Mouse (Mus musculus): ENCODE data around the gene Zfp60. TPM values are rescaled to one million over a fixed set of nuclear protein-coding genes. Genes with fewer than 3 reads are reported as not detected.
A peak's percentile ranks its signal among the peaks of the same experiment; 100 is the strongest.
"Not testable (repeated sequence)": the region's sequence is repeated elsewhere in the genome, so short reads cannot be mapped to it uniquely, and the experiment has no call there.

Zfp60 gene
- polyA plus RNA-seq, 1 experiment, result 2.4 TPM

DNA sequence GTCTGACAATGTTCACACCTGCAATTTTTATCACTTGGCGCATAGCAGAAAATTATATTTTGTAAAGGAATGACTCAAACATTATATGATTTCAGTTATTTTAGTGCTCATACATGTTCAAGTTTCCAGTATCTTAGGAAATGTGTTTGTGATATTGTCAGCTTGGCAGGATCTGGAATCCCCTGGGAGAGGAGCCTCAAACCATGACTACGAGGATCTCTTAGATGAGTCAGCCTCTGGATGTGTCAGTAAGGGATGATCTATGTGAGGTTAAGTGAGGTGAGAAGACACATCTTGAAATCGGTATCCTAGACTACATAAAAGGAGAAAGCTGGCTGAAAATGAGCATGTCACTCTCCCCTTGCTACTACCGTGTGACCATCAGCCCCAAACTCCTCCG, 58.1 kb downstream of the Zfp60 start:
- no peak for DNase-seq
- H3K27ac ChIP-seq (ENCODE audit: insufficient read depth, low read depth, low read length), result no peak overlapping the region
- TF ChIP-seq CTCF (conservative IDR thresholded peaks at IDR 0.05; ENCODE audit: insufficient read depth, insufficient read length, low read depth, low read length) (no peak), POLR2A (IDR thresholded peaks at IDR 0.05; ENCODE audit: low read depth, low read length) (no peak)
- no peak overlapping the region for H3K4me3 ChIP-seq (ENCODE audit: insufficient read depth, low read depth, low read length)
- no peaks in the 10 kb centered on the region for H3K36me3 ChIP-seq (ENCODE audit: control insufficient read depth, insufficient read depth, low read length)
- H3K27me3 ChIP-seq (replicated peaks; ENCODE audit: control insufficient read depth, insufficient read depth, low read length), result no peaks in the 10 kb centered on the region; the same call in 1 of the 2 replicates
- no peaks in the 10 kb centered on the region for H3K4me1 ChIP-seq (ENCODE audit: control insufficient read depth, insufficient read depth, low read length)
- WGBS, result 73% methylated on average over 5 of the region's 5 CpGs

- not testable (repeated sequence) for H3K4me1 ChIP-seq (ENCODE audit: control insufficient read depth, insufficient read depth, low read length); H3K4me3 ChIP-seq (ENCODE audit: insufficient read depth, low read depth, low read length); H3K36me3 ChIP-seq (ENCODE audit: control insufficient read depth, insufficient read depth, low read length); H3K27me3 ChIP-seq (replicated peaks; ENCODE audit: control insufficient read depth, insufficient read depth, low read length); DNase-seq; H3K27ac ChIP-seq (ENCODE audit: insufficient read depth, low read depth, low read length)
- WGBS, result 20% methylated on average over 3 of the region's 3 CpGs
Observed at GRCm38 (mm10) chr7:27793865-27794264, 62.7 kb downstream of the Zfp60 start.

DNA sequence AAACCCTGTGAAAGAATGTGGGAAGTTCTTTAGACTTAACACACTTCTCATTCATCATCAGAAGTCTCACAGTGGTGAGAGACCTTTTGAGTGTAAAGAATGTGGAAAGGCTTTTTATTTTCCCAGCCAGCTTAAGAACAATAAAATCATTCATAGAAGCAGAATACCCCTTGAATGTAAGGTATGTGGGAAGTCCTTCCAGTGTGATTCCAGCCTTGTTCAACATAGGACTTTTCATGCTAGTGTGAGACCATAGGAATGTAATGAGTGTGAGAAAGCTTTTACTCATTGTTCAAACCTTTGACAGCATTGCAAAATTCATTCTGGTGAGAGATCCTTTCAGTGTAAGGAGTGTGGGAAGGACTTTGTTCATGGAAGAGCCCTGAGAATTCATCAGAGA, 63.4 kb downstream of the Zfp60 start:
- no peak overlapping the region for H3K4me3 ChIP-seq (ENCODE audit: insufficient read depth, low read depth, low read length)
- no peak for DNase-seq
- no peaks in the 10 kb centered on the region for H3K36me3 ChIP-seq (ENCODE audit: control insufficient read depth, insufficient read depth, low read length)
- H3K27me3 ChIP-seq (replicated peaks; ENCODE audit: control insufficient read depth, insufficient read depth, low read length), result no peaks in the 10 kb centered on the region; the same call in 1 of the 2 replicates
- H3K4me1 ChIP-seq (ENCODE audit: control insufficient read depth, insufficient read depth, low read length), result no peaks in the 10 kb centered on the region
- TF ChIP-seq CTCF (conservative IDR thresholded peaks at IDR 0.05; ENCODE audit: insufficient read depth, insufficient read length, low read depth, low read length) (no peak), POLR2A (IDR thresholded peaks at IDR 0.05; ENCODE audit: low read depth, low read length) (no peak)
- no peak overlapping the region for H3K27ac ChIP-seq (ENCODE audit: insufficient read depth, low read depth, low read length)

GRCm38 (mm10) chr7:27797906-27798811, 67.0 kb downstream of the Zfp60 start:
- TF ChIP-seq POLR2A (IDR thresholded peaks at IDR 0.05; ENCODE audit: low read depth, low read length) (no peak), CTCF (conservative IDR thresholded peaks at IDR 0.05; ENCODE audit: insufficient read depth, insufficient read length, low read depth, low read length) (no peak)
- DNase-seq, result no peak

GRCm38 (mm10) chr7:27801137-27801536, 69.9 kb downstream of the Zfp60 start:
- DNase-seq, result peak; percentile 34
- no peak overlapping the region for H3K27ac ChIP-seq (ENCODE audit: insufficient read depth, low read depth, low read length)
- no peaks in the 10 kb centered on the region for H3K36me3 ChIP-seq (ENCODE audit: control insufficient read depth, insufficient read depth, low read length)
- H3K27me3 ChIP-seq (replicated peaks; ENCODE audit: control insufficient read depth, insufficient read depth, low read length), result no peaks in the 10 kb centered on the region
- H3K4me3 ChIP-seq (ENCODE audit: insufficient read depth, low read depth, low read length), result no peak overlapping the region
- no peaks in the 10 kb centered on the region for H3K4me1 ChIP-seq (ENCODE audit: control insufficient read depth, insufficient read depth, low read length)
- WGBS, result 55% methylated on average over 2 of the region's 2 CpGs
- TF ChIP-seq POLR2A (IDR thresholded peaks at IDR 0.05; ENCODE audit: low read depth, low read length) (no peak), CTCF (conservative IDR thresholded peaks at IDR 0.05; ENCODE audit: insufficient read depth, insufficient read length, low read depth, low read length) (0 out of 2 replicates have a peak, but pooled peaks have one; percentile 20)

More at GRCm38 (mm10) chr7:27797906-27798811, 67.0 kb downstream of the Zfp60 start:
- Histone ChIP-seq H3K4me3 (ENCODE audit: insufficient read depth, low read depth, low read length) (no peak overlapping the region), H3K4me1 (ENCODE audit: control insufficient read depth, insufficient read depth, low read length) (no peaks in the 10 kb centered on the region), H3K36me3 (ENCODE audit: control insufficient read depth, insufficient read depth, low read length) (no peaks in the 10 kb centered on the region), H3K27me3 (replicated peaks; ENCODE audit: control insufficient read depth, insufficient read depth, low read length) (no peaks in the 10 kb centered on the region; the same call in 1 of the 2 replicates), H3K27ac (ENCODE audit: insufficient read depth, low read depth, low read length) (no peak overlapping the region)
- 30% methylated on average over 8 of the region's 8 CpGs for WGBS

GRCm38 (mm10) chr7:27802986-27803385, 71.8 kb downstream of the Zfp60 start:
- H3K27ac ChIP-seq (ENCODE audit: insufficient read depth, low read depth, low read length), result no peak overlapping the region
- H3K36me3 ChIP-seq (ENCODE audit: control insufficient read depth, insufficient read depth, low read length), result no peaks in the 10 kb centered on the region
- no peak overlapping the region for H3K4me3 ChIP-seq (ENCODE audit: insufficient read depth, low read depth, low read length)
- H3K4me1 ChIP-seq (ENCODE audit: control insufficient read depth, insufficient read depth, low read length), result no peaks in the 10 kb centered on the region
- DNase-seq, result peak; percentile 13
- TF ChIP-seq CTCF (conservative IDR thresholded peaks at IDR 0.05; ENCODE audit: insufficient read depth, insufficient read length, low read depth, low read length) (no peak), POLR2A (IDR thresholded peaks at IDR 0.05; ENCODE audit: low read depth, low read length) (no peak)
- no peaks in the 10 kb centered on the region for H3K27me3 ChIP-seq (replicated peaks; ENCODE audit: control insufficient read depth, insufficient read depth, low read length)
- WGBS, result 69% methylated on average over 5 of the region's 5 CpGs

Other genes starting within 250 kb of the Zfp60 start
- 19.4 and 23.7 TPM in 2 replicates for gene Sertad1, start 244.5 kb upstream of the Zfp60 start, polyA plus RNA-seq (2012; rRNA removed)
- 1.2 and 1.5 TPM in 2 replicates for gene Prx, start 232.1 kb upstream of the Zfp60 start, polyA plus RNA-seq (2012; rRNA removed)
- gene Hipk4, start 208.1 kb upstream of the Zfp60 start, polyA plus RNA-seq (2012; rRNA removed), result 0.48 and 0.61 TPM in 2 replicates
- gene Pld3, start 178.2 kb upstream of the Zfp60 start, polyA plus RNA-seq (2012; rRNA removed), result 142 and 163 TPM in 2 replicates
- gene 2310022A10Rik, start 178.2 kb upstream of the Zfp60 start, polyA plus RNA-seq (2012; rRNA removed), result 16.9 and 19.3 TPM in 2 replicates
- gene Akt2, start 139.8 kb upstream of the Zfp60 start, polyA plus RNA-seq (2012; rRNA removed), result 83.9 and 89.2 TPM in 2 replicates
- not detected in 2 replicates for gene Ttc9b, start 77.5 kb upstream of the Zfp60 start, polyA plus RNA-seq (2012; rRNA removed)
- gene Map3k10, start 56.8 kb upstream of the Zfp60 start, polyA plus RNA-seq (2012; rRNA removed), result 24.6 and 26.8 TPM in 2 replicates
- gene Zfp607b, start 42.0 kb upstream of the Zfp60 start, polyA plus RNA-seq (2012; rRNA removed), result 0.27 and 1.1 TPM in 2 replicates
- gene Zfp626, start 75.8 kb downstream of the Zfp60 start, polyA plus RNA-seq (2012; rRNA removed), result 0.62 and 0.88 TPM in 2 replicates
- gene Zfp59, start 107.2 kb downstream of the Zfp60 start, polyA plus RNA-seq (2012; rRNA removed), result 0.67 and 0.86 TPM in 2 replicates
- 0.45 and 0.81 TPM in 2 replicates for gene Zfp607a, start 126.1 kb downstream of the Zfp60 start, polyA plus RNA-seq (2012; rRNA removed)
- 2.1 and 2.5 TPM in 2 replicates for gene Zfp974, start 198.1 kb downstream of the Zfp60 start, polyA plus RNA-seq (2012; rRNA removed)
- gene Zfp780b, start 247.8 kb downstream of the Zfp60 start, polyA plus RNA-seq (2012; rRNA removed), result 1.6 and 2.2 TPM in 2 replicates

All from kidney, adult 2 months (tissue).